Mouse (Mus musculus) ES-Bruce4 (cell line): ENCODE results near the gene Selenot. TPM values are rescaled to one million over a fixed set of nuclear protein-coding genes. Genes with fewer than 3 reads are reported as not detected.
"Not testable (repeated sequence)": the region's sequence is repeated elsewhere in the genome, so short reads cannot be mapped to it uniquely, and the experiment has no call there.

Source experiments
- H3K27ac ChIP-seq: 2 replicates; pipeline ENCODE4 v1.5.1; 2012; ENCODE audit warnings: low read length, inconsistent platforms; ENCODE audit not compliant: insufficient read depth
- H3K27me3 ChIP-seq: 2 replicates; pipeline ENCODE4 v1.6.1; 2012; ENCODE audit warnings: mild to moderate bottlenecking, low read length, inconsistent platforms; ENCODE audit not compliant: control insufficient read depth, poor library complexity, insufficient read depth, severe bottlenecking
- H3K36me3 ChIP-seq: 2 replicates; pipeline ENCODE4 v1.6.1; 2012; ENCODE audit warnings: inconsistent platforms, mild to moderate bottlenecking, low read length, moderate library complexity; ENCODE audit not compliant: control insufficient read depth, poor library complexity, insufficient read depth, severe bottlenecking
- H3K4me1 ChIP-seq: one replicate; pipeline ENCODE4 v1.8.1; 2011; ENCODE audit warnings: low read length; ENCODE audit not compliant: control insufficient read depth, insufficient read depth
- H3K4me3 ChIP-seq: 2 replicates; pipeline ENCODE4 v1.5.1; 2011; ENCODE audit warnings: low read depth, mild to moderate bottlenecking, low read length
- H3K9ac ChIP-seq: 2 replicates; pipeline ENCODE4 v1.6.1; 2012; ENCODE audit warnings: low read depth, mild to moderate bottlenecking, inconsistent platforms; ENCODE audit not compliant: poor library complexity, severe bottlenecking
- H3K9me3 ChIP-seq: replicated peaks from 2 replicates; pipeline ENCODE4 v1.6.1; 2012; ENCODE audit warnings: mild to moderate bottlenecking, low read length, inconsistent platforms; ENCODE audit not compliant: control insufficient read depth, poor library complexity, insufficient read depth, severe bottlenecking
- CTCF ChIP-seq: IDR thresholded peaks from one replicate; pipeline ENCODE4 v1.8.1; 2011; ENCODE audit warnings: low read depth, low read length
- EP300 ChIP-seq: IDR thresholded peaks from 2 replicates; pipeline ENCODE4 v1.6.1; 2011; ENCODE audit warnings: low read depth, low read length; ENCODE audit not compliant: insufficient read depth
- POLR2A ChIP-seq: IDR thresholded peaks from one replicate; pipeline ENCODE4 v1.8.1; 2011; ENCODE audit warnings: low read length; ENCODE audit not compliant: insufficient read depth
- polyA plus RNA-seq: library from polyadenylated mRNA; stranded (reverse); fragments of >200 nt; gene quantifications from 2 replicates; pipeline ENCODE4 v1.2.4, GENCODE M21; 2011; ENCODE audit warnings: low read depth; ENCODE audit not compliant: missing spikeins, insufficient read depth, insufficient read length

Gene Selenot
- polyA plus RNA-seq, 1 experiment: 134 TPM

DNA sequence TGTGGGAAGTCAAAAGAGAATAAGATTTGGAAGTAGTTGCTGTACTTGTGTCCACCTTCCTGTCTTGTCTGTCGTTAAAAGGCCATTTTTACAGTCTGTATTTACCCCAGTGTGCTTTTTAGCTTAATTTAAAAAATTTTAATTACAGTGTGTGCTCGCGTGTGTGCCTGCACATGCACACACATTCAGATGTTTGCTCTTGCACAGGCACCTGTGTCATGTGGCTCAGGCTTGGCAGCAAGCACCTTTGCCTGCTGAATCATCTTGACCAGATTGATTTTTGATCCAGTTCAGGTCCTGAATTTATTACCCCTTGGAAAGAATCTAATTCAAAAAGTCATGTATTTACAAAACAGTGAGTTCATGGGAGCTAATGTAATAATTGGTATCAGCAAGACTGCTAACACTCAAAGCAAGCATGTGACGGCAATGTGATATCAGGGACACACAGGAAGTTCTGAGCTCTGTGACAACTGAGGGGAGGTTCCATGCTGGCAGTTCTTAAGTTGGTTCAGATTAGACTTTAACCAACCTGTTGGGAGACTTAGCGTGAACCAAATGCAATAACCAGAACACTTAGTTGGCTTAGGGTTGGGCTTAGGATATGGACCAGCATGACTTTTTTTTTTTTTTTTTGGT is 6.5 kb downstream of the Selenot start:
- no peaks in the 10 kb centered on the region for H3K27me3 ChIP-seq
- H3K36me3 ChIP-seq: peaks cover 26% of the 10 kb centered on the region
- H3K9me3 ChIP-seq: no peaks in the 10 kb centered on the region
- no peak overlapping the region for H3K9ac ChIP-seq
- H3K4me3 ChIP-seq: no peak overlapping the region
- TF ChIP-seq POLR2A (no peak), CTCF (no peak), EP300 (no peak)
- H3K4me1 ChIP-seq: no peaks in the 10 kb centered on the region
- H3K27ac ChIP-seq: no peak overlapping the region

DNA sequence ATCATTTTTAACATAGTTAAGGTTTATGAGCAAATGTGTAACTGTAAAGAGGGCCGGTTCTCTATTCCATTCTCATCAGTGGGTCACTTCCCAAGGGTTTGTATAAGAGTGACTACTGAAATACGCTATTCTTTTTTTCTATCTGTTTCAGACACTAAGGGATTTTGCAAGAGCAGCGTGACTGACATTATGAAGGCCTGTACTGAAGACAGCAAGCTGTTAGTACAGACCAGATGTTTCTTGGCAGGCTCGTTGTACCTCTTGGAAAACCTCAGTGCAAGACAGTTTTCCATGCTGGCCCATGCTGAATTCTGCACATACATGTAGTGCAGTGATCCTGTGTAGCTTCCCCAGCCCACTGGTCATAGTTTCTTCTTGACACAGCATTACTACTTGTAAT is 14.1 kb downstream of the Selenot start:
- not testable (repeated sequence) for H3K9me3 ChIP-seq, H3K4me3 ChIP-seq, H3K27ac ChIP-seq, H3K9ac ChIP-seq, H3K27me3 ChIP-seq, H3K4me1 ChIP-seq
- peaks cover 40% of the 10 kb centered on the region for H3K36me3 ChIP-seq

DNA sequence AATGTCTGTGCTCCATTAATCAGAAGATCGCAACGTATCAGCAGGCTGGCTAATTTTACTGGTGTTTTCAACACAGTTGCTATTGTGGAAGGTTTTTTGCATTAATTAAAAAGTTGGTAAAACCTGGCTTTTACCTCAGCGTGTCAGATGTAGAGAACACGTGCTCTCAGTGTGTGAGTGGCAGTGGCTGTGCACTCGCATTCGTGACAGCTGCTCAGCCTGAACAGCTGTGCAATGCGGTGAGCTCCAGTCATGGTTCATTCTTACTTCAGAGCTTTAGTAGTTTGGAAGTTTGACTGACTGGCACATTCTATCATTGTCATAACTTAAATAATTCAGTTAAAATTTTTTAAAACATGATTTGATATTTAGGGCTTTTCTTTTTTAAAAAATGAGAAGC is 16.2 kb downstream of the Selenot start:
- not testable (repeated sequence) for H3K9ac ChIP-seq, H3K4me1 ChIP-seq, H3K27ac ChIP-seq, H3K9me3 ChIP-seq, H3K27me3 ChIP-seq, H3K4me3 ChIP-seq
- H3K36me3 ChIP-seq: peaks cover 28% of the 10 kb centered on the region

DNA sequence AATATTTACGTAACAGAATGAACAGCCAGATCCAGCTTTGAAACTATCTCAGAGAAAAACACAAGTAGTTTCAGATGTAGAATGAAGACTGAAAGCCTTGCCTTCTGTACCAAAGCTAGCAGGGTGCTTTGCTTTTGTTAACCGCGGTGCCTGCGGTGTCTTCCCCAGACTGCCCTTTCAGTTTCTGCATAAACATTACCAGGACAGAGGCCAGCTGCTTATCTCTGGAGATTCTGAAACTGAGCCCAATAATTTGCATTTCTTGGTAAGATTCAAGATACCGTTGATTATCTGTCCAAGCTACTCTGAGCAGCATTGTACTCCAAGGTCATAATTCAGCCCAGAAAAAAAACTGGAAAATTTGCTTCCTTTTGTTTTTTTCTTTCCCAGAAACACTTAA is 17.2 kb downstream of the Selenot start:
- H3K4me3 ChIP-seq: no peak overlapping the region
- H3K36me3 ChIP-seq: peaks cover 23% of the 10 kb centered on the region
- no peaks in the 10 kb centered on the region for H3K4me1 ChIP-seq
- no peak overlapping the region for H3K27ac ChIP-seq
- H3K9me3 ChIP-seq: peaks cover 4% of the 10 kb centered on the region; the same call in 1 of the 2 replicates
- no peaks in the 10 kb centered on the region for H3K27me3 ChIP-seq
- H3K9ac ChIP-seq: no peak overlapping the region
- TF ChIP-seq CTCF (no peak), POLR2A (no peak)

DNA sequence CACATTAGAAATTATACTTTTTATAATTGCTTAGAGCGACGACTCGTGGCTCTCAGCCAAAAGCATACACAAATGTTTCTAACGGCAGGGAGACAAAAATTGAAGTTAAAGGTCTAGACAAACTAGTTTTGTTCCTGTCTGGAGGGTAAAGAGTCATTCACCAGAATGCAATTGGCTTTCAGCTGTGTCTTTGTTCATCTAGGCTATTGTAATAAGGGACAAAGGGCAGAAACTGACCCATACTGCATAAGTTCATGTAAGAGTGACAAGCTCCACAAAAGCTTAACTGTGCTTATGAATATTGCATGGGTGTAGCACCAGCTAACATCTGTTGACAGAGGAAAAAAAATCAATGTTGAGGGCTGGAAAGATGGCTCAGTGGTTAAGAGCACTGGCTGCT is 32.1 kb downstream of the Selenot start:
- no peak overlapping the region for H3K4me3 ChIP-seq
- no peaks in the 10 kb centered on the region for H3K27me3 ChIP-seq
- H3K27ac ChIP-seq: no peak overlapping the region
- H3K9ac ChIP-seq: no peak overlapping the region
- TF ChIP-seq EP300 (no peak), CTCF (no peak), POLR2A (no peak)
- H3K9me3 ChIP-seq: no peaks in the 10 kb centered on the region
- H3K4me1 ChIP-seq: no peaks in the 10 kb centered on the region
- no peaks in the 10 kb centered on the region for H3K36me3 ChIP-seq

DNA sequence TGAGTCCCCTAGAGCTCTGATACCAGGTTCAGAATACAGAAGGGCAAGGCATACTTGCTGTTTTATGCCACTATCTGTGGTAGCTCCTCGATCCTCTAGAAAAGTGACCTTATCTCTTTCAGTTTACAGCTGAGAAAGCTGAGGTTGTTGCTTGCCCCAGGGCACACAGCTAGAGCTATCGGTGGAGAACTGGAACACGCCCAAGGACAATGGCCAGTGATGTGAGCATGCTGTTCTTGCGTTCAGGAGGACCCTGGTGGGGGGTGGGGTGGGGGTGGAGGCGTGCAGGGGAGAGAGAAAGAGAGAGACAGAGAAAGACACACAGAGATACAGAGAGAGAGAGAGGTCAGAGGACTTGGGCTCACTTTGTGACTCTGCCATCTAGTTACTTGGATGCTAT is 33.5 kb downstream of the Selenot start:
- TF ChIP-seq EP300 (peak; percentile 56; the same call in 1 of the 2 replicates), POLR2A (no peak)

DNA sequence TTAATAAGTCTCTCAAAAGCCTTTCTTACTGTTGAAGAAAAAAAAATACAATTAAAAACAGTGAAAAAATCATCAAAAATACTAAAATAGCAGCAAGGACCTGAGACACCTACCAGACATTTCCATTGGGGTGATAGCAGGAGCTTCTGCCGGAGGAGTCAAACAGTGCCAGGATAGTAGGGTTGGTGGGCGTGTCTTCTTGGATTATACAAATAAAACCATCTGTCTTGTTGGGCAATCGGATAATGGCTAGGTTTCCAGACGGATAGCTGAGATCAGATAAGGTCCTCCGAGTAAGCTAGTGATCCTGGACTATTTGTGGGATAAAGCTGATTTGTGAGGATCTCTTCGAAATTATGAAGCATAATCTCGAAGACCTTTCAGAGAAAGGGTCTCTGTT is 44.6 kb downstream of the Selenot start:
- H3K4me3 ChIP-seq: no peak overlapping the region
- H3K27ac ChIP-seq: no peak overlapping the region
- H3K36me3 ChIP-seq: no peaks in the 10 kb centered on the region
- TF ChIP-seq EP300 (no peak), POLR2A (no peak), CTCF (no peak)
- H3K9me3 ChIP-seq: no peaks in the 10 kb centered on the region
- no peak overlapping the region for H3K9ac ChIP-seq
- H3K4me1 ChIP-seq: no peaks in the 10 kb centered on the region
- H3K27me3 ChIP-seq: no peaks in the 10 kb centered on the region

More for the DNA sequence above, 33.5 kb downstream of the Selenot start:
- Histone ChIP-seq H3K36me3 (no peaks in the 10 kb centered on the region), H3K27ac (no peak overlapping the region), H3K9ac (no peak overlapping the region), H3K4me1 (no peaks in the 10 kb centered on the region), H3K27me3 (no peaks in the 10 kb centered on the region), H3K9me3 (no peaks in the 10 kb centered on the region), H3K4me3 (no peak overlapping the region)
